Mouse (Mus musculus) embryonic facial prominence, embryonic 14.5 days (tissue): Measurements from ENCODE around the gene Ice2. TPM values are rescaled to one million over a fixed set of nuclear protein-coding genes. Genes with fewer than 3 reads are reported as not detected.

Experiments used
- ATAC-seq: fragments of 200-750 bp; cut with Nextera tagmentation; 2 replicates; pipeline ENCODE4 v1.8.0; 2017; ENCODE audit warnings: low read depth, moderate number of reproducible peaks, moderate TSS enrichment
- DNase-seq: peaks from one replicate; pipeline ENCODE4 v3.0.0-alpha.2; 2015; ENCODE audit warnings: low spot score
- H3K27ac ChIP-seq: fragments of 300-500 bp; sonication (generic); replicated peaks from 2 replicates; pipeline ENCODE4 v1.5.1; 2014; ENCODE audit warnings: low read depth, mild to moderate bottlenecking, low read length, moderate library complexity
- H3K27me3 ChIP-seq: fragments of 300-500 bp; sonication (generic); replicated peaks from 2 replicates; pipeline ENCODE4 v1.6.1; 2014; ENCODE audit warnings: low read length; ENCODE audit not compliant: control insufficient read depth, insufficient read depth
- H3K36me3 ChIP-seq: fragments of 300-500 bp; sonication (generic); 2 replicates; pipeline ENCODE4 v1.6.1; 2014; ENCODE audit warnings: low read length, mixed read lengths; ENCODE audit not compliant: control insufficient read depth, insufficient read depth
- H3K4me1 ChIP-seq: fragments of 300-500 bp; sonication (generic); 2 replicates; pipeline ENCODE4 v1.6.1; 2014; ENCODE audit warnings: antibody characterized with exemption, low read length; ENCODE audit not compliant: control insufficient read depth, insufficient read depth
- H3K4me2 ChIP-seq: fragments of 300-500 bp; sonication (generic); 2 replicates; pipeline ENCODE4 v1.6.1; 2014; ENCODE audit warnings: low read depth, mild to moderate bottlenecking, low read length, moderate library complexity, mixed read lengths
- H3K4me3 ChIP-seq: fragments of 300-500 bp; sonication (generic); 2 replicates; pipeline ENCODE4 v1.5.1; 2014; ENCODE audit warnings: low read depth, mild to moderate bottlenecking, low read length
- H3K9ac ChIP-seq: fragments of 300-500 bp; sonication (generic); 2 replicates; pipeline ENCODE4 v1.6.1; 2014; ENCODE audit warnings: low read depth, mild to moderate bottlenecking, low read length, moderate library complexity, mixed read lengths
- H3K9me3 ChIP-seq: fragments of 300-500 bp; sonication (generic); 2 replicates; pipeline ENCODE4 v1.6.1; 2016; ENCODE audit warnings: low read length; ENCODE audit not compliant: control insufficient read depth
- WGBS: fragments of 180-500 bp; shearing (Covaris S2); extraction: QIAGEN DNeasy Blood & Tissue Kit; methylation state at CpG from one replicate; pipeline ENCODE4 v1.1.7; 2014; 5-methylcytosine and 5-hydroxymethylcytosine counted together
- polyA plus RNA-seq: library from polyadenylated mRNA; unstranded; fragments of >200 nt; fragmentation: Nextera tagmentation; extraction: Ambion mirVana; gene quantifications from 2 replicates; pipeline ENCODE4 v1.2.1, GENCODE M21; 2014

Ice2 gene
- polyA plus RNA-seq, 1 experiment from 2014 or later, result 17.4 TPM

- Histone ChIP-seq H3K9ac (peak within 1 kb of the TSS; percentile 95), H3K9me3 (no peaks in the 10 kb centered on the region), H3K36me3 (no peaks in the 10 kb centered on the region), H3K4me1 (peaks cover 57% of the 10 kb centered on the region), H3K27ac (peak within 1 kb of the TSS; percentile 98), H3K4me2 (peak within 1 kb of the TSS; percentile 58), H3K27me3 (no peaks in the 10 kb centered on the region), H3K4me3 (peak within 1 kb of the TSS; percentile 83)
- DNase-seq, result peak; percentile 98
- peak; percentile 89 for ATAC-seq
- 16% methylated on average over 14 of the region's 37 CpGs for WGBS
Measured at GRCm38 (mm10) chr9:69453066-69453900, 55.6 kb downstream of the Ice2 start, which contains the start of gene Anxa2. Gene Anxa2, plus strand, starts transcription at chr9:69453620.

GRCm38 (mm10) chr9:69453901-69454666 is 56.4 kb downstream of the Ice2 start:
- Histone ChIP-seq H3K4me2 (peak overlapping the region; percentile 58), H3K27ac (peak overlapping the region; percentile 98), H3K4me1 (peaks cover 65% of the 10 kb centered on the region), H3K9ac (peak overlapping the region; percentile 95), H3K4me3 (peak overlapping the region; percentile 83), H3K36me3 (no peaks in the 10 kb centered on the region), H3K9me3 (no peaks in the 10 kb centered on the region), H3K27me3 (no peaks in the 10 kb centered on the region)
- DNase-seq (peak; percentile 68), ATAC-seq (peak; percentile 28)
- WGBS, result 5% methylated on average over 24 of the region's 32 CpGs

- peak overlapping the region; percentile 98 for H3K27ac ChIP-seq
- 24% methylated on average over 4 of the region's 4 CpGs for WGBS
- no peaks in the 10 kb centered on the region for H3K9me3 ChIP-seq
- no peaks in the 10 kb centered on the region for H3K27me3 ChIP-seq
- ATAC-seq, result no peak
- peaks cover 71% of the 10 kb centered on the region for H3K4me1 ChIP-seq
- H3K36me3 ChIP-seq, result no peaks in the 10 kb centered on the region
- DNase-seq, result no peak
- peak overlapping the region; percentile 95 for H3K9ac ChIP-seq
- peak overlapping the region; percentile 83 for H3K4me3 ChIP-seq
- H3K4me2 ChIP-seq, result peak overlapping the region; percentile 58
Measured at GRCm38 (mm10) chr9:69454691-69455090, 57.0 kb downstream of the Ice2 start.

GRCm38 (mm10) chr9:69455391-69455790 is 57.7 kb downstream of the Ice2 start:
- DNase-seq (no peak), ATAC-seq (no peak)
- peak overlapping the region; percentile 95 for H3K9ac ChIP-seq
- peak overlapping the region; percentile 83 for H3K4me3 ChIP-seq
- peak overlapping the region; percentile 98 for H3K27ac ChIP-seq
- no peaks in the 10 kb centered on the region for H3K9me3 ChIP-seq
- WGBS, result 41% methylated on average over 4 of the region's 4 CpGs
- peaks cover 6% of the 10 kb centered on the region for H3K36me3 ChIP-seq
- peaks cover 78% of the 10 kb centered on the region for H3K4me1 ChIP-seq
- H3K4me2 ChIP-seq, result peak overlapping the region; percentile 58
- no peaks in the 10 kb centered on the region for H3K27me3 ChIP-seq

- no peaks in the 10 kb centered on the region for H3K9me3 ChIP-seq
- WGBS, result 50% methylated on average over 15 of the region's 15 CpGs
- peaks cover 17% of the 10 kb centered on the region for H3K36me3 ChIP-seq
- ATAC-seq, result no peak
- H3K27ac ChIP-seq, result peak overlapping the region; percentile 98
- H3K4me2 ChIP-seq, result peak overlapping the region; percentile 58
- no peak overlapping the region for H3K9ac ChIP-seq
- no peaks in the 10 kb centered on the region for H3K27me3 ChIP-seq
- H3K4me1 ChIP-seq, result peaks cover 78% of the 10 kb centered on the region
- peak; percentile 62 for DNase-seq
- peak overlapping the region; percentile 83; the same call in 1 of the 2 replicates for H3K4me3 ChIP-seq
Measured at GRCm38 (mm10) chr9:69456406-69457075, 58.8 kb downstream of the Ice2 start.

- WGBS, result 90% methylated on average over 3 of the region's 3 CpGs
- Histone ChIP-seq H3K36me3 (peaks cover 21% of the 10 kb centered on the region), H3K4me3 (peak overlapping the region; percentile 83; the same call in 1 of the 2 replicates), H3K4me2 (peak overlapping the region; percentile 58), H3K4me1 (peaks cover 72% of the 10 kb centered on the region), H3K9me3 (no peaks in the 10 kb centered on the region), H3K27me3 (no peaks in the 10 kb centered on the region), H3K27ac (peak overlapping the region; percentile 98), H3K9ac (no peak overlapping the region)
- DNase-seq (no peak), ATAC-seq (no peak)
Measured at GRCm38 (mm10) chr9:69457143-69457542, 59.4 kb downstream of the Ice2 start.

GRCm38 (mm10) chr9:69457747-69458625 is 60.3 kb downstream of the Ice2 start:
- H3K4me1 ChIP-seq, result peaks cover 64% of the 10 kb centered on the region
- DNase-seq (peak; percentile 97), ATAC-seq (peak; percentile 48)
- peaks cover 25% of the 10 kb centered on the region for H3K36me3 ChIP-seq
- H3K9me3 ChIP-seq, result no peaks in the 10 kb centered on the region
- 15% methylated on average over 14 of the region's 14 CpGs for WGBS
- peak overlapping the region; percentile 98 for H3K27ac ChIP-seq
- H3K4me3 ChIP-seq, result peak overlapping the region; percentile 12; the same call in 1 of the 2 replicates
- H3K27me3 ChIP-seq, result no peaks in the 10 kb centered on the region
- peak overlapping the region; percentile 43; the same call in 1 of the 2 replicates for H3K9ac ChIP-seq
- peak overlapping the region; percentile 58 for H3K4me2 ChIP-seq
